Mouse (Mus musculus) embryonic fibroblast, embryonic 13.5 days (primary cell): Measurements from ENCODE around the gene Sppl3. TPM values are rescaled to one million over a fixed set of nuclear protein-coding genes. Genes with fewer than 3 reads are reported as not detected.
A peak's percentile ranks its signal among the peaks of the same experiment; 100 is the strongest.

Source experiments
- H3K27ac ChIP-seq: 2 replicates; pipeline ENCODE4 v1.5.1; 2012; ENCODE audit warnings: low read length, control low read depth, inconsistent platforms; ENCODE audit not compliant: insufficient read depth
- H3K4me1 ChIP-seq: 2 replicates; pipeline ENCODE4 v1.6.1; 2011; ENCODE audit warnings: low read length; ENCODE audit not compliant: control insufficient read depth, insufficient read depth
- H3K4me3 ChIP-seq: 2 replicates; pipeline ENCODE4 v1.5.1; 2011; ENCODE audit warnings: mild to moderate bottlenecking, control low read depth, low read length; ENCODE audit not compliant: insufficient read depth
- CTCF ChIP-seq: IDR thresholded peaks from 2 replicates; pipeline ENCODE4 v1.5.1; 2011; ENCODE audit warnings: mild to moderate bottlenecking, control low read depth, low read length, moderate library complexity, borderline replicate concordance; ENCODE audit not compliant: insufficient read depth
- POLR2A ChIP-seq: IDR thresholded peaks from 2 replicates; pipeline ENCODE4 v1.6.1; 2011; ENCODE audit warnings: low read depth, mild to moderate bottlenecking, control low read depth, low read length, moderate library complexity
- polyA plus RNA-seq: library from polyadenylated mRNA; stranded (reverse); fragments of >200 nt; gene quantifications from 2 replicates; pipeline ENCODE4 v1.2.4, GENCODE M21; 2011; ENCODE audit warnings: low read depth; ENCODE audit not compliant: missing spikeins, insufficient read length

The Sppl3 gene
- 72.7 and 85.3 TPM in 2 replicates for polyA plus RNA-seq

DNA sequence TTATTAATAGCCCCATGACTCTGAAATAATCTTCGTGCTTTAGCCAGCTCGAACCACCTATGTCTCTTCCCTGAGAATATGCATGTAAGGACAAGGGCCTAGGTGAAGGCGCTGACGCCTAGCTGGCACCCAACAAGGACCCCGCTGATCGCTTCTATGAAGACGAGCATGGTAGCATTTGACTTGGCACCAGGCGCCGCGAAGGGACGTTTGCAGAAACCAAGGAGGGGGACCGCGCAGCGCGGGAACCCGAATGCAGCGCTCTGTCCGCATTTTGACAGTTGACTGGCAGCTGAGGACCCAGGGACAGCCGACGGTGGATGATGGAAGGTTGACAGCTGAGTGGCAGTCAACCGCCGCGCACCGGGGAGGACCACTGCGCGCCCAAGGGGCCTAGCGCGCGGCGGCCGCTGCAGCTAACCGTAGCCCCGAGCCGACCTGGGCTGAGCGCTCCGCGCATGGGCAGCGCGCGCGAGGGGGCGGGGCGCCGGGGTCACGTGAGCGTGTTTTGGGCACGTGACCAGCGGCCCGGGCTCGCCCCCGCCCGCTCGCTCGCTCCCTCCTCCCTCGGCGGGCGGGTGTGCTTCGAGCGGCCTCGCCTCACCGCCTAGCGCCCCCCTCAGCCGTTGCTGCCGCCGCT lies at the start of gene Sppl3:
Gene Sppl3, plus strand, starts transcription at position 561 of the 640 bp plus-strand sequence.
- H3K4me1 ChIP-seq, result peaks cover 12% of the 10 kb centered on the region
- H3K4me3 ChIP-seq, result peak within 1 kb of the TSS; percentile 66
- no peak within 1 kb of the TSS for H3K27ac ChIP-seq
- TF ChIP-seq POLR2A, result peak; percentile 95
- no peak for TF ChIP-seq CTCF

DNA sequence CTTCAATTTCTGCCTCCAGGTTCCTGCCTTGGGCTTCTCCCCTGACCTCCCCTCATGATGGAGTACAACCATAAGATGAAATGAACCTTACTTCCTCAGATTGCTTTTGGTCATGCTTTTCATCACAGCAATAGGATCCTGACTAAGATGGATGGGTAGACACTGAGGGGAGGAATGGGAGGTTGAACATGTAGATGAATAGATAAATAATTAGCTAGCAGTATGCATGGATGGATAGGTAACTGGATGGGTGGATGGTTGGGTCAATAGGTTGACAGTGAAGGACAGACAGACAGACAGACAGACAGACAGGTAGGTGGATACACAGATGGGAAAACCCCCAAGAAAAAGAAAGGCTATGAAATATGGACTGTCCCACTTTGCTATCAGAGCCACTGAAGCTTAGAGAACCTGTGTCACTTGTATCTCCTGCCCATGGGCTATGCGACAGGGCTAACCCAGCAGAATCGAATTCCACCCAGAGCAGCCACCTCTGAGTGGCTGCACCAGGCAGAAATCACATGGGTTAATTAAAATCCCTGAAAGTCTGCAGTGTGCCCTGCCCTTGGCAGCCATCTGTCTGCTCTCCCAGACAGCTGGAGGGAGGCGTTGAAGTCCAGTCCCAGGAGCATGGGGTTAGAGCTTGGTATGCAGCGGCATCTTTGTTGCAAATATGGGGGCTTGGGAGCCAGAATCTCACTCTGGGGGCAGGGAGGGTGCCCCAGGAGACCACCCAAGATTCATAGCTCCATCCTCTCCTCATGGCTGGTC lies 49.2 kb upstream of the Sppl3 start:
- Histone ChIP-seq H3K4me3 (no peak overlapping the region), H3K27ac (no peak overlapping the region), H3K4me1 (no peaks in the 10 kb centered on the region)
- TF ChIP-seq CTCF (no peak), POLR2A (no peak)

DNA sequence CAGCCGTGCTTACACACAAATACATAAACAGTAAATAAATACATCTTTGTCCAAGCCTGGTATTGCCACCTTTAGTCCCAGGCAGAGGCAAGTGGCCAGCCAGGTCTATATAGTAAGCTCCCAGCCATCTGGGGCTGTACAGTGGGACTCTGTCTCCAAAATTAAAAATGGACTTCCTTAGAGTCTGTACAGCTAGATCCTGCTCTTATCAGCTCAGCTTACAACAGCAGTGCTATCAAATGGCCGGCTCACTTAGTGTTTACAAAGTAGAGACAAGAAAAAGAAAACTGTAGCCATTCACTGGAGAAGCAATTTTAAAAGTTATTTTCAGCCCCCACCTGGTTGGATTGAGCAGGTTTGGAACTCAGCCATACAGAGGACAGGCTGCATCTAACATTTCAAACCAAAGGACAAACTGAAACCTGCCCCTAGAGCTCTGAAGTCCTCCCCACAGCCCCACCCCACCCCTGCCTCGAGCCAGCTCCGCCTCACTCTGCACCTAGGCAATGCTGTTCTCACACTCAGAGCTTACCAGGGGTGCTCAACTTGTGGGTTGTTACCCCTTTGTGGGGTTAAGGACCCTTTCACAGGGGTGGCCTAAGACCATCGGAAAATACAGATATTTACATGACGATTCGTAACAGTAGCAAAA lies 46.5 kb upstream of the Sppl3 start:
- H3K27ac ChIP-seq, result no peak overlapping the region
- TF ChIP-seq POLR2A, result no peak
- TF ChIP-seq CTCF, result no peak
- no peak overlapping the region for H3K4me3 ChIP-seq
- no peaks in the 10 kb centered on the region for H3K4me1 ChIP-seq

DNA sequence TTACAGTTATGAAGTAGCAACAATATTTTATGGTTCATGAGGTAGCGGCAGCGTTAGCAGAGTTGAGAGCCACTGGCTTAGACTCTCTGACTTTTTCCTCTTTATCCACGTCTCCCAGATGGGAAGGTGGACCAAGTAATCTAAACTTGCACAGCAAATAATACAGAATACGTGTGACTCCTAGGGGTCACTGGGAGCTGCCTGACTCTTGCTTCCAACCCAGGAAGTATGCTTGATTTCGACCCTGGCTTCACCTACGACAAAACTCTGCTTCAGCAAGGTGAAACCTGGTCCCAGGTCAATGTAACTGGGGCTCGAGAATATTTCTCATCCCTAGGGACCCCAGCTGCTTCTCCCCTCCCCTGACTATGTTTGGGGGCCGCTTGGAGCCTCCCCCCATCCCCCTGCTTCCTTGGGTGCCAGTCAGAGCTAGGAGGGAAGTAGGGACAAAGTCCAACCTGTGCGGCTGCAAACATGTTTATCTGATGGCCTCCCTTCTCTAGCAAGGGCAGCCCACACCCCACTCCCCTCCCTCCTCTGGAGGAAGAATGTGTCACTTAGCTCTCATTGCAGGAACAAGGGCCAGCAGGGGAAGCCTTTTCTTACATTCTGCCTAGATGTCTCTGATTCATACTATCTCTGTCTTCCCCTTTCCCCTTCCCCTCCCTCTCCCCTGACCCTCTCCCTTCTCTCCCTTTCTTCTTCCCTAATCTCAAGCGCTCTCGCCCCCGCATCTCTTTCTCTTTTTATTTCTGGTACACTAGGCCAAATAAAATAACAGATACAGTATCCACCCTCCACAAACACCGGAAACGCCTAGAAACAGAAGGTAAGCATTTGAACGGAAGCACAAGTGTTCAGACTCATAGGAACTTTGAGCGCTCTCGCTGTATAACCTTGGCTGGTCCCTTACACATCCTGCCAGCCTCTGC lies 45.7 kb upstream of the Sppl3 start:
- Histone ChIP-seq H3K27ac (no peak overlapping the region), H3K4me1 (no peaks in the 10 kb centered on the region), H3K4me3 (no peak overlapping the region)
- TF ChIP-seq POLR2A (no peak), CTCF (no peak)

DNA sequence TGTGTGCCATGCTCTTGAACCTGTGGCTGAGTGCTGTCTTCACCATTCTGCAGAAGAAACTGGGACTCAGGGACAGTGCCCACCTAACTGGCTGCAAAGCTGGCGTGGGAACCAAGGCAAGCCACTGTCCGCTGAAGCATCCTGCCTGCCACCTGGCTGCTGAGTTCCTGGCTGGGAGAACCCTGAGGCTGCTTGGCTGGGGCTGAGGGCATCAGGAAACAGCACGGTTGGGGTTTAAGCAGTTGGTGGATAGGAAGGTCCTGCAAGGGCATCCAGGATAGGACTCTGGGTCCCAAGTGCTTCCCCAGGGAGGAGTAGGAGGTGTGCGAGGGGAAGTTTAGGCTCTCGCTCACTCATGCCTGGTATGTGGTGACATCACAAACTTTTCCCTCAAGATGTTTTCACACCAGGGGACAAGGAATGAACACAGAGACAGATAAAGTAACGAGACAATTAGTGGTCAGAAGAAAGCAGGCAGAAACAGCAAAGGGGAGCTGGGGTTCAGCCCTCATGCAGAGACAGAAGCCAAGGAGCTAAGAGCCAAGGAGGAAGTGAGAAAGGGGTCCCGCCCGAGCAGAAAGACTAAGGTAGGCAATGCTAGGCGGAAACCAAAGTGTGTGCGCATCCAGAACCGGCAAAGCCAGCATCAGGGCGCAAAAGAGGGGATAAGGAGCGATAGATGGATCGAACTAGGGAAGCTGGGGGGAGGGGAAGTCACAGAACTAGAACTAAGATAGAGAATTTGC lies 43.2 kb upstream of the Sppl3 start:
- no peaks in the 10 kb centered on the region for H3K4me1 ChIP-seq
- TF ChIP-seq POLR2A (no peak), CTCF (no peak)
- no peak overlapping the region for H3K27ac ChIP-seq
- no peak overlapping the region for H3K4me3 ChIP-seq

DNA sequence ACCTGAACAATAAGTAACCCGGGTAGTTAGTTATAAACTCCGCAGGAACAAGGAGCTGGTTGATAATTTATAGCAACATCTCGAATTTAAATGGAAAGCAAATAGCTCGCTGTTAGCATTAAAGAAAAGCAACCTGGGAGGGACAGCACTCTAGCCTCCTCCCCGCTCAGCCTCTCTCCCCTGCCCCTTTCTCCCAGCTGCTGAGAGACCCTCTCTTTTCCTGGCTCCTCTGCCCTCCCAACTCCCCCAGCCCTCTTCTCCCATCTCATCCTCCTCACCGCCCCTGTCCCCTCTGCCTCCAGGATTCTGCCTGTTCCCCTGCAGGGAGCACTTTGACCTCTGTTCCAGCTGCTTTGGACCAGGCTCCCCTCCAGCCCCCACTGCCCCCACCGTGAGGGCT lies 42.3 kb upstream of the Sppl3 start:
- TF ChIP-seq CTCF, result no peak
- TF ChIP-seq POLR2A, result no peak

GRCm38 (mm10) chr5:114969064-114969463 lies 41.9 kb upstream of the Sppl3 start:
- TF ChIP-seq CTCF (no peak), POLR2A (no peak)
- no peak overlapping the region for H3K27ac ChIP-seq
- no peak overlapping the region for H3K4me3 ChIP-seq
- H3K4me1 ChIP-seq, result no peaks in the 10 kb centered on the region

More for the DNA sequence above, 42.3 kb upstream of the Sppl3 start:
- Histone ChIP-seq H3K27ac (no peak overlapping the region), H3K4me3 (no peak overlapping the region), H3K4me1 (no peaks in the 10 kb centered on the region)

DNA sequence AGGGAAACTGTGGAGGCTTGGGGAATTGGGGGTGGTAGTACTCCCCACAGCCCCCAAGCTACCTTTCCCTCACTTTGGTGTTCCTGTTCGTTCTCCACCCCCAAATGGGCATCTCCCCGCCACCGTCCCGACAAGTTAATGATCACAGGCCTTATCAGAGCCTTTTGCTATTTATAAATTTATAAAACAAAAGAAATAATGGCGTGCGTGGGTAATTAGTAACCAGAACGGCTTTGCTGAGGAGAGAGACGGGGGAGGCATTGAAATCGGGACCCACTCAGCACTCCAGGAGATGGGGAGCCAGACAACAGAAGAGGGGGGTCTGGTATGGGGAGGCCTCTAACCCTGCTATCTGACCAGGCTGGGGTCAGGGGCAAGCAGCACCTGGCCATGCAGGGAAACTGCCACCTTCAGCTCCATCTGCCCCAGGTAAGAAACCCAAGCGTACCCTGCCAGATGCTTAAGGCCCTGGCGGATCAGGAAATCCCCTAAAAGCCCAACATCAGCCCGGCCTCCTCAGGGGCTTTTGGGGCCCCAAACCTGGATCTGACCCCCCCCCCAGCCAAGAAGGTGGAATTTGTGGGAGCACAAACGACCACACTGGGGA lies 41.2 kb upstream of the Sppl3 start:
- Histone ChIP-seq H3K27ac (no peak overlapping the region), H3K4me1 (no peaks in the 10 kb centered on the region), H3K4me3 (no peak overlapping the region)
- TF ChIP-seq POLR2A (no peak), CTCF (no peak)

DNA sequence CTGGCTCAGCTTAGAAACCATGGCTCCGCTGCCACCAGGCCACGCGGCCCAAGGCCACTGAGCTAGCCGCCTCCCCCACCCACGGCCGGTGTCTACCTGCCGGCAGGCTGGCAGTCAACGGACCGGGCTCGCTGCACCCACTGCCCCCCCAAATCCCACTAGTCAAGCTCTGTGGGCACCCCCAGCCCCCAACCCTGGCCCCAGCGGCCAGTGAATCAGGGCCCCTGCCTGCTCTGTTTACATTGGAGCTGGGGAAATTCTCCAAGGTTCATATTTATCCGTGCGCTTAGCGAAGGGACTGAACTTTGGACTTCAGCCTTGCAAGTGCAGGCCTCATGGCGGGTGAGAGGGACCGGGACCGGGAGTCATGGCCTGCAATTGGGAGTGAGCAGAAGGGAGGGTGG lies 40.1 kb upstream of the Sppl3 start, which contains the start of gene Hnf1a:
Gene Hnf1a, minus strand, starts transcription at position 271 of the 404 bp plus-strand sequence.
- Histone ChIP-seq H3K27ac (no peak within 1 kb of the TSS), H3K4me3 (no peak within 1 kb of the TSS), H3K4me1 (no peaks in the 10 kb centered on the region)
- TF ChIP-seq POLR2A, result no peak
- TF ChIP-seq CTCF, result no peak
